Mouse (Mus musculus) forebrain, embryonic 13.5 days (tissue): ENCODE measurements at regions not wholly inside any gene's neighbourhood (a gene's known extent, or its start where the extent isn't known, plus 50 kb on each side); places are given as distances from the start of the nearest gene placed in this dataset.
A peak's percentile ranks its signal among the peaks of the same experiment; 100 is the strongest.

Experiments
- ATAC-seq: fragments of 200-750 bp; cut with Nextera tagmentation; 2 replicates; pipeline ENCODE4 v1.8.0; 2017
- H3K27ac ChIP-seq: fragments of 300-500 bp; sonication (generic); 2 replicates; pipeline ENCODE4 v1.5.1; 2015; ENCODE audit warnings: inconsistent platforms, mild to moderate bottlenecking, moderate library complexity
- H3K27me3 ChIP-seq: fragments of 300-500 bp; sonication (generic); 2 replicates; pipeline ENCODE4 v1.6.1; 2015; ENCODE audit warnings: mild to moderate bottlenecking, inconsistent platforms
- H3K36me3 ChIP-seq: fragments of 300-500 bp; sonication (generic); 2 replicates; pipeline ENCODE4 v1.6.1; 2015; ENCODE audit warnings: mild to moderate bottlenecking, inconsistent platforms; ENCODE audit not compliant: poor library complexity, severe bottlenecking
- H3K4me1 ChIP-seq: fragments of 300-500 bp; sonication (generic); 2 replicates; pipeline ENCODE4 v1.6.1; 2015; ENCODE audit warnings: inconsistent platforms
- H3K4me2 ChIP-seq: fragments of 300-500 bp; sonication (generic); 2 replicates; pipeline ENCODE4 v1.6.1; 2015; ENCODE audit warnings: inconsistent platforms, mild to moderate bottlenecking, moderate library complexity
- H3K4me3 ChIP-seq: fragments of 300-500 bp; sonication (generic); 2 replicates; pipeline ENCODE4 v1.5.1; 2015; ENCODE audit warnings: mild to moderate bottlenecking, inconsistent platforms
- H3K9ac ChIP-seq: fragments of 300-500 bp; sonication (generic); 2 replicates; pipeline ENCODE4 v1.6.1; 2015; ENCODE audit warnings: mild to moderate bottlenecking, inconsistent platforms
- H3K9me3 ChIP-seq: fragments of 300-500 bp; sonication (generic); replicated peaks from 2 replicates; pipeline ENCODE4 v1.6.1; 2016; ENCODE audit warnings: inconsistent platforms
- WGBS: fragments of 180-500 bp; shearing (Covaris S2); methylation state at CpG from one replicate; pipeline ENCODE4 v1.1.7; 2015; 5-methylcytosine and 5-hydroxymethylcytosine counted together

GRCm38 (mm10) chr8:128241200-128241599 is 117.2 kb upstream of the Nrp1 start:
- H3K27me3 ChIP-seq, result no peaks in the 10 kb centered on the region

GRCm38 (mm10) chr8:128242465-128243251 is 115.7 kb upstream of the Nrp1 start:
- Histone ChIP-seq H3K27ac (no peak overlapping the region), H3K9me3 (no peaks in the 10 kb centered on the region), H3K36me3 (no peaks in the 10 kb centered on the region), H3K9ac (no peak overlapping the region), H3K4me2 (no peak overlapping the region), H3K4me3 (no peak overlapping the region), H3K4me1 (no peaks in the 10 kb centered on the region), H3K27me3 (no peaks in the 10 kb centered on the region)
- no peak for ATAC-seq
- 94% methylated on average over 3 of the region's 3 CpGs for WGBS

More at GRCm38 (mm10) chr8:128241200-128241599, 117.2 kb upstream of the Nrp1 start:
- no peaks in the 10 kb centered on the region for H3K9me3 ChIP-seq
- H3K4me2 ChIP-seq, result no peak overlapping the region
- H3K27ac ChIP-seq, result no peak overlapping the region
- no peak for ATAC-seq
- no peaks in the 10 kb centered on the region for H3K4me1 ChIP-seq
- no peaks in the 10 kb centered on the region for H3K36me3 ChIP-seq
- no peak overlapping the region for H3K4me3 ChIP-seq
- WGBS, result 93% methylated on average over 1 of the region's 1 CpGs
- H3K9ac ChIP-seq, result no peak overlapping the region

GRCm38 (mm10) chr8:128251723-128252122 is 106.7 kb upstream of the Nrp1 start:
- WGBS, result 78% methylated on average over 2 of the region's 2 CpGs
- H3K27me3 ChIP-seq, result no peaks in the 10 kb centered on the region
- no peak overlapping the region for H3K4me3 ChIP-seq
- no peaks in the 10 kb centered on the region for H3K9me3 ChIP-seq
- H3K9ac ChIP-seq, result no peak overlapping the region
- no peak overlapping the region for H3K27ac ChIP-seq
- H3K4me1 ChIP-seq, result no peaks in the 10 kb centered on the region
- ATAC-seq, result no peak
- no peak overlapping the region for H3K4me2 ChIP-seq
- H3K36me3 ChIP-seq, result no peaks in the 10 kb centered on the region

GRCm38 (mm10) chr8:128260836-128261235 is 97.6 kb upstream of the Nrp1 start:
- Histone ChIP-seq H3K4me3 (no peak overlapping the region), H3K36me3 (no peaks in the 10 kb centered on the region), H3K4me1 (peaks cover 14% of the 10 kb centered on the region), H3K4me2 (no peak overlapping the region), H3K27ac (no peak overlapping the region), H3K9me3 (no peaks in the 10 kb centered on the region), H3K27me3 (no peaks in the 10 kb centered on the region), H3K9ac (no peak overlapping the region)
- ATAC-seq, result no peak
- 91% methylated on average over 3 of the region's 3 CpGs for WGBS

GRCm38 (mm10) chr8:128261367-128261766 is 97.0 kb upstream of the Nrp1 start:
- Histone ChIP-seq H3K4me1 (peaks cover 14% of the 10 kb centered on the region), H3K4me3 (no peak overlapping the region), H3K9me3 (no peaks in the 10 kb centered on the region), H3K9ac (no peak overlapping the region), H3K27me3 (no peaks in the 10 kb centered on the region), H3K27ac (no peak overlapping the region), H3K4me2 (no peak overlapping the region), H3K36me3 (no peaks in the 10 kb centered on the region)
- ATAC-seq, result no peak
- 87% methylated on average over 3 of the region's 3 CpGs for WGBS

- peak; percentile 77 for ATAC-seq
- H3K27ac ChIP-seq, result peak overlapping the region; percentile 58
Observed at GRCm38 (mm10) chr8:128263251-128263947, 95.0 kb upstream of the Nrp1 start.

GRCm38 (mm10) chr8:128267261-128267660 is 91.1 kb upstream of the Nrp1 start:
- H3K27ac ChIP-seq, result no peak overlapping the region
- no peaks in the 10 kb centered on the region for H3K27me3 ChIP-seq
- no peak for ATAC-seq
- no peaks in the 10 kb centered on the region for H3K9me3 ChIP-seq
- no peak overlapping the region for H3K4me3 ChIP-seq
- H3K4me2 ChIP-seq, result no peak overlapping the region
- 70% methylated on average over 4 of the region's 4 CpGs for WGBS
- no peak overlapping the region for H3K9ac ChIP-seq
- H3K36me3 ChIP-seq, result no peaks in the 10 kb centered on the region
- peaks cover 20% of the 10 kb centered on the region for H3K4me1 ChIP-seq

More at GRCm38 (mm10) chr8:128263251-128263947, 95.0 kb upstream of the Nrp1 start:
- peak overlapping the region; percentile 7; the same call in 1 of the 2 replicates for H3K4me2 ChIP-seq
- H3K9me3 ChIP-seq, result no peaks in the 10 kb centered on the region
- H3K9ac ChIP-seq, result no peak overlapping the region
- H3K36me3 ChIP-seq, result no peaks in the 10 kb centered on the region
- WGBS, result 13% methylated on average over 9 of the region's 9 CpGs
- peaks cover 14% of the 10 kb centered on the region for H3K4me1 ChIP-seq
- no peak overlapping the region for H3K4me3 ChIP-seq
- H3K27me3 ChIP-seq, result no peaks in the 10 kb centered on the region

GRCm38 (mm10) chr8:128268010-128268409 is 90.4 kb upstream of the Nrp1 start:
- H3K9ac ChIP-seq, result no peak overlapping the region
- 86% methylated on average over 3 of the region's 3 CpGs for WGBS
- H3K27me3 ChIP-seq, result no peaks in the 10 kb centered on the region
- H3K27ac ChIP-seq, result no peak overlapping the region
- H3K9me3 ChIP-seq, result no peaks in the 10 kb centered on the region
- H3K4me3 ChIP-seq, result no peak overlapping the region
- peaks cover 20% of the 10 kb centered on the region for H3K4me1 ChIP-seq
- H3K36me3 ChIP-seq, result no peaks in the 10 kb centered on the region
- ATAC-seq, result no peak
- no peak overlapping the region for H3K4me2 ChIP-seq

- no peak overlapping the region for H3K4me3 ChIP-seq
- H3K36me3 ChIP-seq, result no peaks in the 10 kb centered on the region
- H3K27me3 ChIP-seq, result no peaks in the 10 kb centered on the region
- H3K4me2 ChIP-seq, result no peak overlapping the region
- WGBS, result 78% methylated on average over 1 of the region's 1 CpGs
- no peak for ATAC-seq
- no peaks in the 10 kb centered on the region for H3K9me3 ChIP-seq
- H3K4me1 ChIP-seq, result 0 out of 2 replicates have a peak, but pooled peaks cover 6% of the 10 kb centered on the region
- H3K9ac ChIP-seq, result no peak overlapping the region
- no peak overlapping the region for H3K27ac ChIP-seq
Observed at GRCm38 (mm10) chr8:128269546-128269945, 88.9 kb upstream of the Nrp1 start.

GRCm38 (mm10) chr8:128272866-128273344 is 85.5 kb upstream of the Nrp1 start:
- WGBS, result 32% methylated on average over 3 of the region's 3 CpGs
- Histone ChIP-seq H3K36me3 (no peaks in the 10 kb centered on the region), H3K9me3 (no peaks in the 10 kb centered on the region), H3K4me1 (0 out of 2 replicates have a peak, but pooled peaks cover 6% of the 10 kb centered on the region), H3K27ac (no peak overlapping the region; the same call in 1 of the 2 replicates), H3K9ac (no peak overlapping the region), H3K4me3 (no peak overlapping the region), H3K4me2 (no peak overlapping the region), H3K27me3 (no peaks in the 10 kb centered on the region)
- no peak for ATAC-seq

- Histone ChIP-seq H3K4me1 (no peaks in the 10 kb centered on the region), H3K4me3 (no peak overlapping the region), H3K27me3 (no peaks in the 10 kb centered on the region), H3K4me2 (no peak overlapping the region), H3K9me3 (no peaks in the 10 kb centered on the region), H3K9ac (no peak overlapping the region), H3K36me3 (no peaks in the 10 kb centered on the region), H3K27ac (no peak overlapping the region)
- ATAC-seq, result no peak
- WGBS, result 79% methylated on average over 1 of the region's 1 CpGs
Observed at GRCm38 (mm10) chr8:128276475-128276874, 81.9 kb upstream of the Nrp1 start.

GRCm38 (mm10) chr8:128282802-128283201 is 75.6 kb upstream of the Nrp1 start:
- H3K27ac ChIP-seq, result no peak overlapping the region
- no peaks in the 10 kb centered on the region for H3K4me1 ChIP-seq
- H3K9me3 ChIP-seq, result no peaks in the 10 kb centered on the region
- H3K4me2 ChIP-seq, result no peak overlapping the region
- H3K4me3 ChIP-seq, result no peak overlapping the region
- H3K9ac ChIP-seq, result no peak overlapping the region
- 75% methylated on average over 3 of the region's 3 CpGs for WGBS
- H3K36me3 ChIP-seq, result no peaks in the 10 kb centered on the region
- no peak for ATAC-seq
- no peaks in the 10 kb centered on the region for H3K27me3 ChIP-seq
